Mouse (Mus musculus): ENCODE data around the gene Prkce. TPM values are rescaled to one million over a fixed set of nuclear protein-coding genes. Genes with fewer than 3 reads are reported as not detected.

The Prkce gene
- total RNA-seq, 2 experiments from 2014 or later, result 416 to 425 TPM

- no peak for DNase-seq
These were observed 208.8 kb downstream of the Prkce start for GRCm38 (mm10) chr17:86376389-86376788.

GRCm38 (mm10) chr17:86377863-86378262 is 210.3 kb downstream of the Prkce start:
- peak in 1 of 2 experiments; percentile 2 for DNase-seq

DNA sequence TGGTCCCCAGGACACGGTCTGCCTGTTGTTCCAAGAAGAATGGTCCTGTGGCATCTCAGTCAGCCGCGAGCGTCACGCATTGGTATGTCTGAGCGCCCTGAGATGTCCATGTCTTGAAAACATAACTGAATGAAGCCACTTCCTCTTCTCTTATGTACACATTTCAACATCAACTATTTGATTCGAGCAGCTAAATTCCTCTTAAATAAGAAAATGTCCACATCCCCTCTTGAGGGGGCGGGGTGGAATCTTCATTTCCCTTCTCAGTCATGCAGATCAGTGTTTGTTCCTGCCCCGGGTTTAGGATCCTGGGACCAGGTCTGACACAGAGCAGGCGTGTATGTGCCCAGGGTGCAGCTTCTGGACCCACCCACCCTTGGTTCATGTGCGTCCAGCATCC is 211.0 kb downstream of the Prkce start:
- DNase-seq, result peak in 1 of 2 experiments; percentile 2

DNA sequence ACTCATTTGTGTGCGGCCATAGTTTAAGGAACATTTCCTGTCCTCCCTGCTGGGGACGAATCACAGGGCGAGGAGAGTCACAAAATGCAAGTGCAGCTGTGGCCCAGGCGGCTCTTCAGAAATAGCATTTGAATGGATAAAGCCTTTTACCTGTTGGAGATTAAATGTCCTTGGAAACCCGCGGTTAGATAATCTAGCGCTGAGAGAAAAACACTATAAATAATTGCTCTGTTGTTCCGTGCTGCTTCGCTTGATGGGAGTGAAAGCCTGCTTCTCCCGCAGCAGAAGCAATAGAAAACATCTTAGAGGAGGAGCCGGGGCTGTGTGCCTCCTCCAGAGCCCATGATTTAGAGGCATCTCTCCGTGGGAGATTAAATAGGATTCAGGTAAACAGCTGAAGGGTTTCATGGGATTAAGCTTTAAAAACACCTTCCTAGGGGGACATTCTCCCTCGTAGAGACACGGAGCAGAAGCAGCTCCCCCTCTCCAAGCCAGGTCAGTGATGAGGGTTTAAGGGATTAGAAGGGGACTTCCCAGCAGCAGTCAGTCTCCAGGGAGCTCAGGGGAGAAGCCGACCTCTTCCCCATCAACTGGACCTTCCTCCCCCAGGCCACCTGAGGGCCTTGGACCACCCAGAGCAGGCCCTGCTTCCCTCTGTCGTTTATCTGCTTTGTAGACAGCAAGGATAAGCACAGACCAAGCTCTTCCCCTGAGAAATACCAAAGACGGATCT is 212.0 kb downstream of the Prkce start:
- peak in 1 of 2 experiments; percentile 7 for DNase-seq

DNA sequence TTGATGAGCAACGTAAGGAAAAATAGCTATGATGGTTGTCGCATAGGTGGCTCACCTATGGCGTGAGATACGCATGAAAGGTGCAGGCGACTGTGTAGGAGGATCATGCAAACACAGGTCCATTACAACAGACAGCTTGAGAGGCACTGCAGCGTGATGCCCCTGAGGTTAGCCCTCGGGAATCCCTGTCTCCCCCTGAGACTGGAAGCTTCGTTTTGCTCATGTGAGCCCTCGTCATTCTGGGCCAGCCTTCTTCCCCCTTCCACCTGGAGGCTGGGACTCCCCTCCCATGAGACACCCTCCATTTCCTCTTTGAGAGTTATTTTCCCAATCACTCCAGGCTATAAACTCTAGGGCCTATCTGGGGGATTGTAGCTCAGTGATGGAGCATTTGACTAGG is 213.9 kb downstream of the Prkce start:
- no peak for DNase-seq

- no peak for DNase-seq
These were observed 215.3 kb downstream of the Prkce start for GRCm38 (mm10) chr17:86382885-86383284.

DNA sequence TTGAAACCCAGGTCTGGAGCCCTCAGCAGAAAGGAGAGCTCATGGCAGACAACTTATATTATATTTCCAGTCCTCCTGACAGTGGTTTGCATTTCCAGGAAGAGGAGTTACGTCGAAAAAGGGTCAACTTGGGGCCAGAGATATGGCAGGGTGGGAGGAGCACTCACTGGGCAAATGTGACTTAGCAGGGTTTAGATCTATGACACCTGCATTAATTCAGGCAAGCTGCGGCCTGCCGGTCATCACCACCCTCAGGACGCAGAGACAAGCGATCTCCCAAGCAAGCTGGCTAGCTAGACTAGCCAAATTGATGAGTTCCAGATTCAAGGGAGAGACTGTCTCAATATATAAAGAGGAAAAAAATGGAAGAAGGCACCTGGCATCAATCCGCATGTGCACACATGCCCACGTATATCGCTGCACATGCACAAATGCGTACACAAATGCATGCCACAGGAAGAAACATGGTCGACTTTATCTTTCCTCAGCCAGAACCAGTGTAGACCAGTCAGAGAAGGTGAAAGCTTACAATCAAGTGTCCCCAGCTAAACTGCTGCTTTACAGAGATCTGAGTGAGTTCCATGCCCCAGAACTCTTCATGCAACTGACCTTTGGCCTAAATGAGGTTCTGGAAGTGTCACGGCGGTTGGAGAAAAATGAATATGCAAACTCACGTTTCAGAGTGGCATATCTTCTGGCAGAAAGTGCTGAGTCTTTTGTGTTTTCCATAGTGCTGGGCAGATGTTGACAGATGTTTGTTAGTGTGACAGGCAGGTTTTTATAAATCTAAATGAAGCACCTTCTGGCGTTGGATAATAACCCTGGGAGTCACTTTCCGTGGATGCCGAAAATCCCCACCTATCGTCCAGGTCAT is 216.4 kb downstream of the Prkce start:
- DNase-seq, result no peak

DNA sequence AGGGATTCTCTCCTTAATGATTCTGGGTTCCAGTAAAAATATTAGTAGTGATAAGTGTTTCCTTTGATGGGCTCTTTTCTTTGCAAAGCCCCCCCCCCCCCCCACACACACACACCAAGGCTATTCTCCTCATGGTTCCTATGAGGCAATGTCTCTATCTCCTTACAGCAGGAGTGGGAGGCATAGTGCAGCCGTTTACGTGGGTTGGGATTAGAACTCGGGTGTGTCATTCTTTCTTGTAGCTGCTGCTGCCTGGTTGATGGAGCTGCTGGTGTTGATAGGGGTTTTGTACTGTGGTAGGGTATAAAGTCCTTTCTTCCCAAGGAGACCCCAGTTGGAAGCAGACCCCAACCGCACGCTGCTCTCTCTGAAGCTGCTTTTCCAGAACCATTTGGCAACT is 224.9 kb downstream of the Prkce start:
- no peak for DNase-seq

GRCm38 (mm10) chr17:86393191-86393590 is 225.6 kb downstream of the Prkce start:
- no peak for DNase-seq

GRCm38 (mm10) chr17:86397097-86397496 is 229.5 kb downstream of the Prkce start:
- no peak for DNase-seq

DNA sequence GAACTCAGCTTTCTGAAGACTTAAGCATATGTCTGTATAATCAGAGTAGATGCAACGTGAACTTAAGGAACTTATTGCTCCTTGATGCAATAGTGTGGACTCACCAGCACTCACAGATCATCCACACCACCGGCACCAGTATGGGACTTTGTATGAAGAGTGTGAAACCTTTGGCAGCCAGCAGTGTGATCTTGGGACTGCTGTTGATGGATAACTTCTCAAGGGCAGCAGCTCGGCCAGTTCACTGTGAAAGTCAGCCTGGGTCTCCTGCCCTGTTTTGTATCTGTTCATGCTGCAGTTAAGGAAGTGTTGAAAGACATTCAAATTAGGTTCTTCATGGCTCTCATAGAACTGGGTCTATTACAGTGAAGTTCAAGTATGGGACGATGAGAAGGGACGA is 230.1 kb downstream of the Prkce start:
- DNase-seq, result no peak

- no peak for DNase-seq
These were observed 230.6 kb downstream of the Prkce start for GRCm38 (mm10) chr17:86398226-86398625.

DNA sequence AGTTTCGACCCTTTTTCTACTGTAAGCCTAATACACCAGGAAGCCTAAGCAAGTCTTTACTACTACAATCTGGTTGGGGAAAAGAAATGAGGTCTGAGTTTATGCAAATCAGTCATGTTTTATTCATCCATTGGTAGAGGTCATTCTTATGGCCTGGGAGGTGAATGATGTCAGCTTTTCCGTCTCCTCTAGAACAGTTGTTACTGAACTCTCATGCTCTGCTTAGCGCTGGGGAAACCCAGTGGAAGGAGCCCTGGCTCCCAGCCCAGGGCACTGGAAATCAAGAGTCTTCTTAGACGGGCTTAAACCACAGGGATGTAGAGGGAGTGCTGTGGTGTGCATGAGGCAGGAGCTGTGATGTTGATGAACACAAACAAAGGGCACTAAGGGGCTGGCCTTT is 232.4 kb downstream of the Prkce start:
- DNase-seq, result no peak

GRCm38 (mm10) chr17:86404795-86405501 is 237.4 kb downstream of the Prkce start:
- no peak for DNase-seq

DNA sequence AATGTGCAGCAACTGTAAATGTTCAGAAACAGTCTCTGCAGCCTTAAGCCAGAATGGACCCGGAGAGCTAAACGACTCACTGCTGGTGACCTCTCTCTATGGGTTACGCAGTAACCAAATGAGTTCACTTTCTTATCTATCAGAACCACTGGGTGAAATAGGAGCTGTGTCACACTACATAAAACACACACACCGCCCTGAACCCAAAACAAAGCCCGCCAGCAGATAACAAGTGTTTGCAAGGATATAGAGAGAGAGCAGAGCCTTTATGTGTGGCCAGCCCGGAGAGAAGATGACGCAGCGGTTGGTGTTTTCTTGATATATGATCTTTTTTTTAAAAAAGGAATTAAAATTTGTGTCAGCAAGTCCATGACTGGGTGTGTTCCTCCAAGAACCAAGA is 238.1 kb downstream of the Prkce start:
- no peak for DNase-seq

DNA sequence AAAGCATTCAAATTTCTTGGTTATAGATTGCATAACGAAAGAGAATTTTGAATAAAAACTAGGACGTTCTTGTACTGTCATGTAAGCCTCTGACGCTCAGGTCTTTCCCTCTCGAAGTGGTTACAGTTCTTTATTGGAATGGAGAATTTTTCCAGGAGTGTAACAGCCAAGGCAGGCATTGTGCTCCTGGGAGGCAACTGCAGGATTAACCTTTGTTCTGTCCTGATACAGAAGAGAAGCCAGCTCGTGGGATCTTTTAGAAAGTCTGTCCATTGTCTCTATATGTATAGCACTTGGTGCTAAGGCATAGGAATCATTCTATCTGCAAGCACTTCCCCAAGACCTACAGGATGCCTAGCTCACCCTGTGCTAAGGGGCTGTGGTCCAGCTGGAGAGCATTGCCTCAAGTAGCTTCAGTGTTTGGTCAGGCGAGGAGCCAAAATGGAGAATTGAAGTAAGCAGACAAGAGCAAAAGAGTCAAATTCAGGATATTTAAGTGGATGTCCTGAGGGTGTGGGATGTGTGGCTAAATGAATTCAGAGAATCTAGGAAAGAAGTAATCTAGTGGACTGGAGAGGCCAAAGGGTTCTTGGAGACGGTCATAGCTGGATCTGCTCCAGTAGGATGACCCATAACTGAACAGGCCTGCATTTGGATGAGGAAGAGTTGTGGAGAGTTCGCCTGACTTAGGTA is 240.5 kb downstream of the Prkce start:
- DNase-seq, result no peak

DNA sequence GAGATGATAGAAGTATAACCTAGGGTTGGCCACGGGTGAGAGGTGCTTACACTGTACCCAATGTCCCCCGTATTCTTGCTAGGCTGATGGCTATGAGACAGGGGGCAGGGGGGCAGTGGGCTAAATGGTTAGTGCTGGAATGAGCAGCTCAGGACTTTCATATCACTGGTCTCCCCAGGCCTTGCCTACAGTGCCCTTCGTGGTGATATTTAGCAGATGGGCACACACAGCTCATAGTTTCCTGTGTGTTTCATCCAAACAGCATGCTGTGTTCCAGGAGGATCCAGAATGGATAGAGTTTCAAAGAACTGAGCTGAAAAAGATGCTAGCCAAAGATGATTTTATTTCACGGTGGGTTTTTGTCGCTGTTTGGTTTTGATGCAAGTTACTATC is 241.0 kb downstream of the Prkce start:
- no peak for DNase-seq

- no peak for DNase-seq
These were observed 241.9 kb downstream of the Prkce start for GRCm38 (mm10) chr17:86409485-86409884.

DNA sequence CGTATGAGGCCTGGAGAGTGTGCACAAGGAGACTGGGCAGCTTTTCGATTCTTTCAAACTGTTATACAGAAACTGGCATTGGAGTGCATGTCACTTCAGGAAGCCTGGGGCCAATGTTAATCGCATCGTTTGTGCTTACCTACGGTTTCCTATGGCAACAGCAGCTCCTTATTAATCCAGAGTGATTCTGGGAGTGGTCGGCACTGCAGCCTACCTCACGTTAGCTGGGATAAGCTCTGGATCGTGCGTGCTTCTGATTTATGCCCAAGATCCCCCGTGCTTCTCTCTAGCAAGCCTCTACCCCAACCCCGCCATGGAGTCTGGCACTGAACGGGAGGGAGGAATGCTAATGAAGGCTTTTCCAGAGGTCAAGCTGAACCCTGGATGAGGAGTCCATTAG is 242.9 kb downstream of the Prkce start:
- DNase-seq, result no peak

- DNase-seq, result no peak
These were observed 244.6 kb downstream of the Prkce start for GRCm38 (mm10) chr17:86412141-86412540.

- no peak for DNase-seq
These were observed 247.0 kb downstream of the Prkce start for GRCm38 (mm10) chr17:86414608-86415007.

DNA sequence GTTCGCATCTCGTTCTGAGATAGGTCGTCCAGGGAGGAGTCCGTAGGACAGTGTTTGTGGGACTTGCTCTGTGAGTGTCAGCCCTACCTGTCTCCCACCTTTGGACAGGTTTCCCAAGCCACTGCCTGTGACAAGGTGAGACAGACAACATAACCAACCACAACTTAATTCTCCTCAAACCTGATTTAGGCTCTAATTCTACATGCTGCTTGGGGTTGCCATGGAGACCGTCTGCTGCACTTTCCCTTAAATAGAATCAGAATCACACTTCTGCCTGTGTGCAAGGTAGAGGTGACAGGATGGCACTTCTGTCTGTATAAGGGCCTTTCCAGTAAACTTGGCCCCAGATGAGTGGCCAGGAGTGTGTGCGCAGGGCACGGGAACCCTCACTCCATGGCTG is 248.4 kb downstream of the Prkce start:
- no peak for DNase-seq

DNA sequence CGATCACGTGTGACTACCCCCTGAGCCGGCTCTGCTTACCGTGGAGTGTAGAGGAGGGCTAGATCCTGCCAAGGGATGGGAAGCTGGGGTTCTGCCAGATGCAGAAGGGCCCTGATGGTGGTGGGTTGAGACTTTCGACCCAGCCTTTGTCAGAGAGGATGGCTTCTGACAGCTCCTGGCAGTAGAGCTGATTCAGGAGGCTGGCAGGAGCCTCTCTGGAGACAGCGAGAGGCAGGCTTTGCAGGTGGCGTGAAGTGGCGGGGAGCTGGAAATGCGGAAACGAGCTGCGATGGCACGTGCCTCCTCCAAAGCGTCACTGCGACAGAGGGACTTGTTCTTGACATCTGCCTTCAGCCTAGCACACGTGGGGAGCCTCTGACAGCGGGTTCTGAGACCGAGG is 250.7 kb downstream of the Prkce start:
- no peak for DNase-seq

Data from layer of hippocampus, postnatal 36 days (tissue).